Mouse (Mus musculus): ENCODE results near the gene Cx3cr1. TPM values are rescaled to one million over a fixed set of nuclear protein-coding genes. Genes with fewer than 3 reads are reported as not detected.

Gene Cx3cr1
- polyA plus RNA-seq, 1 experiment: 0.01 TPM

DNA sequence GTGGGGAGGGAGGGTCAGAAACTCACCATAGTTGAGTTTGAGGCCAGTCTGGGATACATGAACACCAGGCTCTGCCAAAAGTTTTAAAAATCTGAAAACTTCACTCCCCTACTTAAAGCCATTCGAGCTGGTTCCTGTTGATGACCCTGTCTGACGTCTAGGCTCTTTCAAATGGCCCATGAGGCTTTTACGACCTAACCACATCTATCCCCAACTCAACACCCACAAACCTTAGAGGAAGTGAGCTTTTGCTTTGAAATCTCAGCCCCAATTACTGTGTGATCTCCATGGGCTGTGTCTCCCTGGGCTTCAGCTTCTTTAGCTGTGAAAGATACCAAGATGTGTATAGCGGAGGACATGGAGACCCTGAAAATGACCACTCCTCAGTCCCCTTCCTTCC is 131.2 kb downstream of the Cx3cr1 start:
- no peak for TF ChIP-seq TAL1 (IDR thresholded peaks at IDR 0.05; ENCODE audit: low read length)
- TF ChIP-seq GATA1 (IDR thresholded peaks at IDR 0.05; ENCODE audit: low read length): no peak
- peaks cover under 1% of the 10 kb centered on the region; the same call in 1 of the 2 replicates for H3K36me3 ChIP-seq (ENCODE audit: control insufficient read depth)
- H3K4me1 ChIP-seq (ENCODE audit: control insufficient read depth): peaks cover 25% of the 10 kb centered on the region
- no peaks in the 10 kb centered on the region for H3K9me3 ChIP-seq (ENCODE audit: control insufficient read depth, low read length)
- no peak overlapping the region for H3K4me3 ChIP-seq (replicated peaks)
- no peaks in the 10 kb centered on the region for H3K27me3 ChIP-seq (ENCODE audit: control insufficient read depth)

DNA sequence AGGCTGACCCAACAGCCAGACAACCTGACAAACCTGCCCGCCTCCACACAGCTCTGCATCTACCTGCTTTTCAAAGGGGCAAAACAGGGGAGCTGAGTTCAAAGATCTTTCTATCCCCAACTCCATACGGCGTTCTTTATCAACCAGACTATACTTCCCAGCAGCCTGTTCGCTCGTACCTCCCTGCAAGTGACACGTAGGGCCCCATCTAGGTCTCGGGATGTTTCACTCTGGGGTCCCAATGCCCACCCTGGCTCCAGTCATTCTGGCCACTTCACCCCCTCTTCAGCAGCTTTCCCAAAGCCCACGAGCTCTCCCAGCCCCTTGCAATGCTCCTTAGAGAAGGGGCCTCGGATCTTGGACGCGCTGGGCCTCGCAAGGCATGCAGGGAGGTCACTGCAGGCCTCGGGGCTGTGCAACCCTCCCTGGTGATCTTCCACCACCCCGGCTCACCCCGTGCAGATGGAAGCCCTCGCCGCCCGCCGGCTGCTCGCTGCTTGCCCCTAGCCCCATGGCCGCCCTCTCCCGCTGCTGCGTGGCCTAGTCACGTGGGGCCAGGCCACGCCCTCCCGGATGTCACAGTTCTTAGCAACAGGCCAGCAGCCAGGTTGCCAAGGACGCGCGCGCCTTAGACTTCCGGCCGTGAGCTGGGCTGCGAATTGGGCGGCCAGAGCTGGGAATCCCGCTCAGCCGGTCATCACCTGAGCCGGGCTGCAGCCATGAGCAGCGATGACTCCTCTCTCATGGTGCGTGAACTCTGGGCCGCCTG is 132.5 kb downstream of the Cx3cr1 start, which contains the start of the genes Gorasp1 and Ttc21a:
Gene Gorasp1 (minus strand): TSS at position 561 of the 769 bp plus-strand sequence.
Gene Ttc21a (plus strand): TSS at position 602 of the 769 bp plus-strand sequence.
- H3K27me3 ChIP-seq (ENCODE audit: control insufficient read depth): no peaks in the 10 kb centered on the region
- TF ChIP-seq TAL1 (IDR thresholded peaks at IDR 0.05; ENCODE audit: low read length) (no peak), GATA1 (IDR thresholded peaks at IDR 0.05; ENCODE audit: low read length) (no peak)
- peaks cover 13% of the 10 kb centered on the region for H3K36me3 ChIP-seq (ENCODE audit: control insufficient read depth)
- no peaks in the 10 kb centered on the region for H3K9me3 ChIP-seq (ENCODE audit: control insufficient read depth, low read length)
- peaks cover 29% of the 10 kb centered on the region for H3K4me1 ChIP-seq (ENCODE audit: control insufficient read depth)
- peak within 1 kb of the TSS; percentile 91 for H3K4me3 ChIP-seq (replicated peaks)

DNA sequence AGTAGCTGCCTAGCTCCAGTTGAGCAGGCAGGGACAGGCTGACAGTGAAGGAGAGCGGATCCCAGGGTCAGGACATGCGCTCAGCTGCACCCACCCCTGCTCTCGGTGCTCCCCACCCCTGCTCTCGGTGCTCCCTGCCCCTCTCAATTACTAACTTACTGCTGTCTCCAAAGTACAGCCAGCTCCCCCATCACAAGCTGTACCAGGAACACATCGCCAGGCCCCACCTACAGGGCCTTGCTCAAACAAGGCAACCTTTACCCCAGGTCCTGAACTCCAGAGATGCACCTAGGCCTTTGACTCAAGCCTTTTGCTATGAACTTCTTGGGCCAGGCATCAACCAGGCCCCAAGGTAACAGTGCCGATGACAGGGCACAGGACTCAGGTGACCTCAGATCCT is 136.0 kb downstream of the Cx3cr1 start:
- TF ChIP-seq TAL1 (IDR thresholded peaks at IDR 0.05; ENCODE audit: low read length) (no peak), GATA1 (IDR thresholded peaks at IDR 0.05; ENCODE audit: low read length) (no peak)
- H3K36me3 ChIP-seq (ENCODE audit: control insufficient read depth): peaks cover 47% of the 10 kb centered on the region

DNA sequence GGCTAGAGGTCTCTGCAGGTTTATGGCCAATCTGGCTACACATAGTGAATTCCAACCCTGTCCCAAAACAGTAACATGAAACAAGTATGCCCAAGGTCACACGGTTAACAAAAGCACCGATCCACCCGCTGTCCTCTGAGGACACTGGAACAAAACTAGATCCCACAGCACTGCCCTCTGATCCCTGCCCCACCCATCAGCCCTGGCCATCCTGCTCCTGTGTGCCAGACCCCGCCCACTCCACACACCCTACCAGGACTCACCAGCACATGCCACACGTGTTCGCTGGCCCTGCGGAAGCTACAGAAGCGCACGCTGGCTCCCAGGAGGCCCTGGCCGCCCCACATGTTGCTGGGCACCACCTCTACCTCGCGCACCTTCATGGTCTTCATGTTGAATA is 137.3 kb downstream of the Cx3cr1 start:
- no peaks in the 10 kb centered on the region for H3K9me3 ChIP-seq (ENCODE audit: control insufficient read depth, low read length)
- TF ChIP-seq TAL1 (IDR thresholded peaks at IDR 0.05; ENCODE audit: low read length) (no peak), GATA1 (IDR thresholded peaks at IDR 0.05; ENCODE audit: low read length) (no peak)
- no peaks in the 10 kb centered on the region for H3K27me3 ChIP-seq (ENCODE audit: control insufficient read depth)
- no peak overlapping the region for H3K4me3 ChIP-seq (replicated peaks)
- peaks cover 60% of the 10 kb centered on the region for H3K36me3 ChIP-seq (ENCODE audit: control insufficient read depth)
- peaks cover 21% of the 10 kb centered on the region for H3K4me1 ChIP-seq (ENCODE audit: control insufficient read depth)

More for the DNA sequence above, 136.0 kb downstream of the Cx3cr1 start:
- Histone ChIP-seq H3K27me3 (ENCODE audit: control insufficient read depth) (no peaks in the 10 kb centered on the region), H3K9me3 (ENCODE audit: control insufficient read depth, low read length) (no peaks in the 10 kb centered on the region), H3K4me1 (ENCODE audit: control insufficient read depth) (peaks cover 29% of the 10 kb centered on the region), H3K4me3 (replicated peaks) (no peak overlapping the region)

DNA sequence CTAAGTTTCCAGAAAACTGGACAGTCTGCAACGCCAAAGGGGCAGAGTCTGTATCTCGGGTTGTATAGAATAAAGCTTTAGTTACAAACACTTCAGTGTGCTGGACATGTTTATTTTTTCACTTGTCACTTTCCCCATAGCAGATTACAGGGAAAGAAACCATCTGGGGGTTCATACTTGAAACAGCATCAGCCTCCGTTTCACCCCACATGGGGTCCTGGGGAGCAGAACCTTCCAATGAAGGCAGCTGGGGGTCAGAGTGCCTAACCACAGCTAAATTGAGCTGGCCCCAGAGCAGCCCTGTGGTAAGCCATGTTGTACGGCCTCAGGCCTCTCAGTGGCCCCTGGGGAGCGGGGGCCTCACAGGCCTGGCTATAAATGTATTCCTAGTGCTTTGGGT is 143.2 kb downstream of the Cx3cr1 start:
- Histone ChIP-seq H3K9me3 (ENCODE audit: control insufficient read depth, low read length) (no peaks in the 10 kb centered on the region), H3K27me3 (ENCODE audit: control insufficient read depth) (no peaks in the 10 kb centered on the region), H3K36me3 (ENCODE audit: control insufficient read depth) (peaks cover 97% of the 10 kb centered on the region)

DNA sequence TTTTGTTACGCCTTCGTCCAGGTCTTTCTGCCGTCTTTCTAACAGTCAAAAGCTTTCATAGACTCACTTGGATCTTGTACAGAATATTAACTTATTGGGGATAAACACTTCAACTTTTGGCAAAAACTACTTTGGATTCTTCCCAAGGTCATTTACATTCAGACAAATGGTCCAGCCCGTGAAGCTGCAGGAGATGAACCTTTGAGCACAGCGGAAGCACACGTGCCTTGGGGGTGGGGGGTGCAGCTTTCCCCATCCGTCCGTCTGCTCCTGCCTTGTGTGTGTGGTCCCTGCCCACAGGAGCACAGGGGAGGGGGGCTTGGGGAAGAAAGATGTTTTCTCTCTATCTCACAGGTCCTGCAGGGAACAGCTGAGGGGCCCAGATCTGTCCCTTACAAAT is 143.9 kb downstream of the Cx3cr1 start:
- H3K36me3 ChIP-seq (ENCODE audit: control insufficient read depth): peaks cover 97% of the 10 kb centered on the region
- no peaks in the 10 kb centered on the region for H3K27me3 ChIP-seq (ENCODE audit: control insufficient read depth)
- TF ChIP-seq GATA1 (IDR thresholded peaks at IDR 0.05; ENCODE audit: low read length): no peak
- no peak for TF ChIP-seq TAL1 (IDR thresholded peaks at IDR 0.05; ENCODE audit: low read length)
- H3K4me3 ChIP-seq (replicated peaks): no peak overlapping the region
- H3K4me1 ChIP-seq (ENCODE audit: control insufficient read depth): no peaks in the 10 kb centered on the region
- no peaks in the 10 kb centered on the region for H3K9me3 ChIP-seq (ENCODE audit: control insufficient read depth, low read length)

More for the DNA sequence above, 143.2 kb downstream of the Cx3cr1 start:
- TF ChIP-seq TAL1 (IDR thresholded peaks at IDR 0.05; ENCODE audit: low read length): no peak
- TF ChIP-seq GATA1 (IDR thresholded peaks at IDR 0.05; ENCODE audit: low read length): no peak
- H3K4me1 ChIP-seq (ENCODE audit: control insufficient read depth): no peaks in the 10 kb centered on the region
- H3K4me3 ChIP-seq (replicated peaks): no peak overlapping the region

DNA sequence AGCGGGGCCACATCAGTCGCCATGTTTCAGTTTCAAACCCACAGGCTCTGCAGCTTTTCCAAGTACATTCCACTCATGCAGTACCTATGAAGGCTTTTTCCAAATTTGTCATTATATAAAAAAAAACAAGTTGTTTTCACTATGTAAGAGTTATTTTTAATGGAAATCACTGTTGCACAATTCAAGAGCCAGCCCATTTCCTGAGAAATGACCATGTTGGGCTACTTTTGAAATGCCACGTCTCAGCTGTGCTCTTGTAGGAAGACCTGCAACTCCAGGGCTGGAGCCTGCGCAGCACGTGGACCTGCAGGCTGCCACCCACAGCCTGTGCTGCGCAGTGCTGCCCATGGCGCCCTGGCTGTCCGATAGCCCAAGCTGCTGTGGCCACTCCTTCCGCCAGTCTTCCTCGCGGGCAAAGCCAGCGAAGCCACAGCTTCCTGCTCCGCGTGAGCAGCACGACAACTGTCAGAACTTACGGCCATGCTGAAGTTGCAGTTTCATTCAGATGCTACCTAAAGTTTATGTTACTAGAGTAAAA is 144.5 kb downstream of the Cx3cr1 start:
- TF ChIP-seq TAL1 (IDR thresholded peaks at IDR 0.05; ENCODE audit: low read length) (no peak), GATA1 (IDR thresholded peaks at IDR 0.05; ENCODE audit: low read length) (no peak)
- no peak overlapping the region for H3K4me3 ChIP-seq (replicated peaks)
- peaks cover 97% of the 10 kb centered on the region for H3K36me3 ChIP-seq (ENCODE audit: control insufficient read depth)

DNA sequence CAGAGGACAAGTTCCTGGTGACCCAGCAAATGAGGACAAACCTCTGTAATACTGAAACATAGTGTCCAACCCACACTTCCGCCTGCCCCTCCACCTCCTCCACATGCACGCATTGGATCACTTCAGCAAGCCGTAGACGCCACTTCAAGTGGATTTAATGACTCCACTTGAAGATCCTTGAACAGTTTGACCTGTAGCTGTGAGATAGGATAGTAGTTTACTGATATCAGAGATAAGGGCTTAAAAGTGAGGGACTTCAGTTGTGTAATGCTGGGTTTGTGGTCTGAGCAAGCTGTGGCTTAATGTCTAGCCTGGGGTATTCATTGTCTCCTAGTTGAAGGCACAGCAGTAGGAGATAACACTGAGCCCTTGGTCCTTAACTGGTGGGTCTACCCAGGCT is 146.2 kb downstream of the Cx3cr1 start:
- H3K9me3 ChIP-seq (ENCODE audit: control insufficient read depth, low read length): no peaks in the 10 kb centered on the region
- no peak for TF ChIP-seq GATA1 (IDR thresholded peaks at IDR 0.05; ENCODE audit: low read length)
- TF ChIP-seq TAL1 (IDR thresholded peaks at IDR 0.05; ENCODE audit: low read length): no peak
- no peak overlapping the region for H3K4me3 ChIP-seq (replicated peaks)
- no peaks in the 10 kb centered on the region for H3K4me1 ChIP-seq (ENCODE audit: control insufficient read depth)
- peaks cover 96% of the 10 kb centered on the region for H3K36me3 ChIP-seq (ENCODE audit: control insufficient read depth)
- no peaks in the 10 kb centered on the region for H3K27me3 ChIP-seq (ENCODE audit: control insufficient read depth)

More for the DNA sequence above, 144.5 kb downstream of the Cx3cr1 start:
- no peaks in the 10 kb centered on the region for H3K9me3 ChIP-seq (ENCODE audit: control insufficient read depth, low read length)
- no peaks in the 10 kb centered on the region for H3K27me3 ChIP-seq (ENCODE audit: control insufficient read depth)
- no peaks in the 10 kb centered on the region for H3K4me1 ChIP-seq (ENCODE audit: control insufficient read depth)

DNA sequence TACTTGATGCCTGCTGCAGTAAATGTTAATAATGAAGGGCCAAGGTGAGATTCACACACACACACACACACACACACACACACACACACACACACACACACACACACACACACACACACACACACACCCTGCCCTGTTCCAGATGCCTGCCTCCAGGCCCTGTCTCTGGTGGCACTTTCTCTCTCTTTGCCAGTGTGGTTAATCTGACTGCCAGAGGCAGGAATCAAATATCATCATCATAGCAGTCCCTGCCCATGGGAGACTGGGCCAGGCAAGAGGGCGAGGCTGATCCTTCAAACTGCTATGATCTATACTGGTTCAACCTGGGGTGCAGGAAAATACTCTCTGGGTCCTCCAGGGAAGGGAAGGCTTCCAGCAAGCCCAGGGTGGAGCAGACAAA is 149.8 kb downstream of the Cx3cr1 start:
- Histone ChIP-seq H3K27me3 (ENCODE audit: control insufficient read depth) (no peaks in the 10 kb centered on the region), H3K9me3 (ENCODE audit: control insufficient read depth, low read length) (no peaks in the 10 kb centered on the region), H3K4me3 (replicated peaks) (no peak overlapping the region), H3K4me1 (ENCODE audit: control insufficient read depth) (no peaks in the 10 kb centered on the region), H3K36me3 (ENCODE audit: control insufficient read depth) (peaks cover 93% of the 10 kb centered on the region)
- no peak for TF ChIP-seq TAL1 (IDR thresholded peaks at IDR 0.05; ENCODE audit: low read length)
- TF ChIP-seq GATA1 (IDR thresholded peaks at IDR 0.05; ENCODE audit: low read length): no peak
